Mouse (Mus musculus) urinary bladder, adult 18-20 months (tissue): ENCODE results near the gene Zrsr2.

Experiments
- DNase-seq, 2 experiments: peaks; one replicate each; pipeline ENCODE4 v3.0.0; 2022; ENCODE audit warnings: low spot score in 2 of 2, mixed read lengths in 2 of 2

Gene Zrsr2

DNA sequence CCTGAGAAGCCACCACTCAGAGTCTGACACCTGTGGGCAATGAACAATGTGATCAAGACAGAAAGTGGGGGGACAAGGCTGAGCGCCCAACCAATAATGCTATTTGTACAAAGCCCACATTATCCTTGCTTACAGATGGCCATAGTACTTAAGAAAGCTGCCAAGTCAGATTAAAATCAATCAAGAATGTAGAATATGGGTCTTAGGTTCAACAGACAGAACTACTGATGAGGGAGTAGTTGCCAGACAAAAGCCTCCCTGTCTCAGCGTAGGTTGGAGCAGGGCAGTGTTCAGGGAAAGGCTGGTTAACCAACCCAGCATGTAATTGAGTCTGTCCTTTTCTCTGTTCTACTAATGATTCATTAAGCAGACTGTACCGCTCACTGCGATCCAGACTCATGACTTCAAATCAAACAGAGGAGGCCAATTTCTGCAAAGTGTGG, 72.9 kb downstream of the Zrsr2 start:
- no peak for DNase-seq
